Mouse (Mus musculus) small intestine, adult 2 months (tissue): ENCODE results near the gene Qpctl. TPM values are rescaled to one million over a fixed set of nuclear protein-coding genes. Genes with fewer than 3 reads are reported as not detected.

Experiments
- H3K27ac ChIP-seq: fragments of 200-500 bp; 2 replicates; pipeline ENCODE4 v1.5.1; 2012; ENCODE audit warnings: low read depth, low read length, control low read depth, inconsistent platforms; ENCODE audit not compliant: insufficient read depth
- H3K27me3 ChIP-seq: fragments of 200-500 bp; 2 replicates; pipeline ENCODE4 v1.6.1; 2012; ENCODE audit warnings: mild to moderate bottlenecking, moderate library complexity, low read length, inconsistent platforms; ENCODE audit not compliant: control insufficient read depth, insufficient read depth
- H3K36me3 ChIP-seq: fragments of 200-500 bp; 2 replicates; pipeline ENCODE4 v1.6.1; 2012; ENCODE audit warnings: mild to moderate bottlenecking, low read length, control low read depth, inconsistent platforms; ENCODE audit not compliant: control insufficient read depth, insufficient read depth
- H3K4me1 ChIP-seq: fragments of 200-500 bp; 2 replicates; pipeline ENCODE4 v1.6.1; 2012; ENCODE audit warnings: low read length, inconsistent platforms, mixed read lengths; ENCODE audit not compliant: control insufficient read depth, insufficient read depth, insufficient read length
- H3K4me3 ChIP-seq: fragments of 200-500 bp; 2 replicates; pipeline ENCODE4 v1.5.1; 2012; ENCODE audit warnings: low read depth, mild to moderate bottlenecking, control low read depth, inconsistent platforms, low read length, moderate library complexity
- CTCF ChIP-seq: fragments of 200-500 bp; IDR thresholded peaks from 2 replicates; pipeline ENCODE4 v1.5.1; 2012; ENCODE audit warnings: low read depth, mild to moderate bottlenecking, control low read depth, inconsistent platforms, low read length, moderate library complexity, mixed read lengths; ENCODE audit not compliant: insufficient replicate concordance, insufficient read length; ENCODE audit errors: extremely low read depth
- POLR2A ChIP-seq: fragments of 200-500 bp; IDR thresholded peaks from 2 replicates; pipeline ENCODE4 v1.6.1; 2012; ENCODE audit warnings: low read depth, mild to moderate bottlenecking, control low read depth, inconsistent platforms, low read length, moderate library complexity
- WGBS: fragments of 180-500 bp; shearing (Covaris S2); methylation state at CpG from one replicate; pipeline ENCODE4 v1.1.7; 2018; 5-methylcytosine and 5-hydroxymethylcytosine counted together
- polyA plus RNA-seq: library from polyadenylated mRNA; depleted of rRNA; stranded (reverse); fragments of >200 nt; gene quantifications from 2 replicates; pipeline ENCODE4 v1.2.3, GENCODE M21; 2012

The Qpctl gene
- polyA plus RNA-seq, 1 experiment = 6.6 TPM

DNA sequence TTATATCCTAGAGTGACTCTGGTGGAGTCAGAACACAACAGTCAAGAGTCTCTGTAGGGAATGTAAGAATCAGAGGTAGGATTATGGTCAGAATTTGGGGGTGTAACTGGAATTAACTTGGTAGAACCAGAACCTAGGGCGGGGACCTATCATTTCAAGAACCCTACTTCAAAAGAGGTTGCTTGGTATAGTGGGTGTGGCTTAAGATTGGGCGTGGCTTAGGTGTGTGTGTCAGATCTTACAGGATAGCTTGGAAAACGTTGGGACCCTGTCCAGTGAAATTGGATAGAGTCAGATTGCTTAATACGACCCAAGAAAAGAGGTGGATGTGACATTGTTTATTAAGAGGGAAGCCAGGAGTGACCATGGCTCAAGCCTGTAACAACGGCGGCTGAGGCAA is 30.8 kb upstream of the Qpctl start:
- Histone ChIP-seq H3K4me3 (no peak overlapping the region), H3K27me3 (peaks cover 15% of the 10 kb centered on the region; the same call in 1 of the 2 replicates), H3K4me1 (peaks cover 11% of the 10 kb centered on the region), H3K36me3 (no peaks in the 10 kb centered on the region), H3K27ac (no peak overlapping the region)
- 30% methylated on average over 6 of the region's 6 CpGs for WGBS
- no peak for TF ChIP-seq POLR2A
- no peak for TF ChIP-seq CTCF

DNA sequence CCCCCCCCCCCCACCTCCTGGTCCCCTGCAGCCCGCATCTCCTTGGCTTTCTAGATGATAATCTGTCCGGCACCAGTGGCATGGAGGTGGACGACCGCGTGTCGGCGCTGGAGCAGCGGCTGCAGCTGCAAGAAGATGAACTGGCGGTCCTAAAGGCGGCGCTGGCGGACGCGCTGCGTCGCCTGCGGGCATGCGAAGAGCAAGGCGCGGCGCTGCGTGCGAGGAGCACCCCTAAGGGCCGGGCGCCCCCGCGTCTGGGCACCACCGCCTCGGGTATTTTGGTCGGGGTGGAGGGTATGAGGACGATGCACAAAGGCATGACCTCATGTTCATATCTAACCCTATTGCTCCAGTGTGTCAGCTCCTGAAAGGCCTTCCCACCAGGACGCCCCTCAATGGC is 30.1 kb upstream of the Qpctl start:
- no peaks in the 10 kb centered on the region for H3K36me3 ChIP-seq
- 0 out of 2 replicates have a peak overlapping the region, but pooled peaks have one; percentile 4 for H3K4me3 ChIP-seq
- H3K27me3 ChIP-seq = peaks cover 15% of the 10 kb centered on the region; the same call in 1 of the 2 replicates
- H3K4me1 ChIP-seq = peaks cover 11% of the 10 kb centered on the region
- WGBS = under 1% methylated on average over 32 of the region's 32 CpGs
- TF ChIP-seq POLR2A (no peak), CTCF (peak; percentile 58; the same call in 1 of the 2 replicates)
- no peak overlapping the region for H3K27ac ChIP-seq

DNA sequence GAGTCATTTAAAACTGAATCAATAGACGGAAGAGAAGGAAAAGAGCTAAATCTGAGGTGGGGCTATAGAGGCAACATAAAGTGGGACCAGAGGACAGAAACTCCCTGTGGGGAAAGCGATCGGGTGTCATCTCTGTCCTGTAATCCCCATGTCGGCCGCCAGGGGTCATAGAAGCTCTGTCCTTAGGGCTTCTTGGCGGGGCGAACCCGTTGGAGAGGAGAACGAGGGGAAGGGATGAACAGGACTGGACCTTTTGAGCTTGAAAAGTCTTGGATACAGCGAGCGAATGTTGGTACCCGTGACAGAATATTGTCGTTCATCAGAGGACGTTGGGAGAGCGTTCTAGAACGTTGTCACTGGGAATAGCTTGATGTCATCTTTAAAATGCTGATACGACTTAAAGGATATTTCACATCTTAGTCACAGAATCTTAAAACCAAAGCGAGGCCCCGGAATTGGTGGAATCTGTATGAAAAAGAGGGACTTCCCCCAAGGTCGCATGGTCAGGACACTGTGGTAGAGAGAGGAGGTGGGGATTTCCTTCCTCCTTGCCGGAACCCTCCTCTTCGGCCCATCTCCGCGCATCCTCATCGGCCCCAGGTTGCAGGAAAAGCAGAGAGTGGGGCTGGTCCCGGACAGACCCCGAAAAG is 29.5 kb upstream of the Qpctl start:
- H3K4me1 ChIP-seq = peaks cover 11% of the 10 kb centered on the region
- 8% methylated on average over 27 of the region's 27 CpGs for WGBS
- no peaks in the 10 kb centered on the region for H3K36me3 ChIP-seq
- peak; percentile 96 for TF ChIP-seq CTCF
- TF ChIP-seq POLR2A = no peak
- peak overlapping the region; percentile 9; the same call in 1 of the 2 replicates for H3K4me3 ChIP-seq
- no peak overlapping the region for H3K27ac ChIP-seq
- H3K27me3 ChIP-seq = peaks cover 15% of the 10 kb centered on the region; the same call in 1 of the 2 replicates

DNA sequence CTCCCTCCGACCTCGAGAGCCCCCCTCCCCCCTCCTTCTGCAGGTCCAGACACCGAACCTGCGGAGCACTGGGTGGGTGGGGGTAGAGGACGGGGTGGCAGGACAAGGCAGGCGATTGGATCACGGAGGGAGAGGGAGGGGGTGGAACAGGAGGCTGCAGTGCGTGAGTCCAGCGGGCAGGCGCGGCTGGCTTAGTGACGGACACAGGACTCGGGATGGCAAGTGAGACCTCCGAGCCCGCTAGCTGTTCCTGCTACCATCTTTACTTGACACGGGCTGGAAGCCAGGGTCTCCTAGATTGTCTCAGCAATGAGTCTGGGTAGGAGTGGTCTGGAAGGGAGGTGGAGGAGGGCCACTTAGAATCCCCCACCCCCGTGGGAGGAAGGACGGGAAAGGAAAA is 28.9 kb upstream of the Qpctl start:
- Histone ChIP-seq H3K36me3 (no peaks in the 10 kb centered on the region), H3K4me3 (no peak overlapping the region), H3K27ac (no peak overlapping the region), H3K4me1 (peaks cover 11% of the 10 kb centered on the region), H3K27me3 (peaks cover 15% of the 10 kb centered on the region; the same call in 1 of the 2 replicates)
- TF ChIP-seq CTCF = no peak
- TF ChIP-seq POLR2A = no peak
- WGBS = 21% methylated on average over 18 of the region's 18 CpGs

DNA sequence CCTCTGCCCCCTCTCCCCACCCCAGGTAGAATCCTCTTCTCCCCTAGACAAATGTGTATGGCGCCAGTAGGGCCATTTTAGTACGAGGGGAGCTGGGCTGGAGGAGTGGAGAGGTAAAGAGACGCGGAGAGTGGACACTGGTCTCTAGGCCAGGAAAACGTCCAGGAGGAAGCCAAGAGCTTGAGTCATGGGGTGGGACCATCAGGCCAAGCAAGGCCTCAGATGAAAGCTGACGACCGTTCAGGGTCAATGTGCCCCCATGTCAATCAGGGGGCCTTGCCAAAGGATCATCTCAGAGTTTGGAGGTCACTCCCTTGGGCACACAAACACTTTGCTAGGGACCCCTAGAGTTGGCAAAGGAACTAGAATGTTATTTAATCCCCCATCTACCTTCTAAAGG is 28.1 kb upstream of the Qpctl start:
- peaks cover 15% of the 10 kb centered on the region; the same call in 1 of the 2 replicates for H3K27me3 ChIP-seq
- no peak overlapping the region for H3K4me3 ChIP-seq
- no peaks in the 10 kb centered on the region for H3K36me3 ChIP-seq
- no peak overlapping the region for H3K27ac ChIP-seq
- TF ChIP-seq POLR2A (no peak), CTCF (no peak)
- WGBS = 79% methylated on average over 7 of the region's 7 CpGs
- H3K4me1 ChIP-seq = peaks cover 10% of the 10 kb centered on the region

DNA sequence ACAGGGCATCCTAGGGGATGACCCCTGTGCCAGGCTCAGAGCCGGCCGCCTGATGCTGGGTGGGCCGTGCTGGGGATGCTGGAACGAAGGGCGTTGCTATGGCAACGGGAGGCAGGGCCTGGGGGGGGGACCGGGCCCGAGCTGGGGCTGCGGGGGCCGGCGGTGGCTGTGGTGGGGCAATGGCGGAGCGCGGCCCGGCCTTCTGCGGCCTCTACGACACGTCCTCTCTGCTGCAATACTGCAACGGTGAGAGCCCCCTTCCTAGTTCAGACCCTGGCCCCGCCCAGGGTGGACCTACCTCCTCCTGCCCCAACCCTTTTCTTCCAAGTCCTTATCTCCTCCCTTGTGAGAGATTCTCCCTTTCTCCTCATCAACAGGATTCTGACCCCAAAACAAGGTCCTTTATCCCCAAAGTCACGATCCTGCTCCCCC is 27.4 kb upstream of the Qpctl start:
- Histone ChIP-seq H3K4me3 (no peak overlapping the region), H3K27ac (no peak overlapping the region), H3K27me3 (peaks cover 15% of the 10 kb centered on the region; the same call in 1 of the 2 replicates), H3K36me3 (no peaks in the 10 kb centered on the region), H3K4me1 (peaks cover 6% of the 10 kb centered on the region)
- 12% methylated on average over 19 of the region's 21 CpGs for WGBS
- TF ChIP-seq CTCF (no peak), POLR2A (no peak)

DNA sequence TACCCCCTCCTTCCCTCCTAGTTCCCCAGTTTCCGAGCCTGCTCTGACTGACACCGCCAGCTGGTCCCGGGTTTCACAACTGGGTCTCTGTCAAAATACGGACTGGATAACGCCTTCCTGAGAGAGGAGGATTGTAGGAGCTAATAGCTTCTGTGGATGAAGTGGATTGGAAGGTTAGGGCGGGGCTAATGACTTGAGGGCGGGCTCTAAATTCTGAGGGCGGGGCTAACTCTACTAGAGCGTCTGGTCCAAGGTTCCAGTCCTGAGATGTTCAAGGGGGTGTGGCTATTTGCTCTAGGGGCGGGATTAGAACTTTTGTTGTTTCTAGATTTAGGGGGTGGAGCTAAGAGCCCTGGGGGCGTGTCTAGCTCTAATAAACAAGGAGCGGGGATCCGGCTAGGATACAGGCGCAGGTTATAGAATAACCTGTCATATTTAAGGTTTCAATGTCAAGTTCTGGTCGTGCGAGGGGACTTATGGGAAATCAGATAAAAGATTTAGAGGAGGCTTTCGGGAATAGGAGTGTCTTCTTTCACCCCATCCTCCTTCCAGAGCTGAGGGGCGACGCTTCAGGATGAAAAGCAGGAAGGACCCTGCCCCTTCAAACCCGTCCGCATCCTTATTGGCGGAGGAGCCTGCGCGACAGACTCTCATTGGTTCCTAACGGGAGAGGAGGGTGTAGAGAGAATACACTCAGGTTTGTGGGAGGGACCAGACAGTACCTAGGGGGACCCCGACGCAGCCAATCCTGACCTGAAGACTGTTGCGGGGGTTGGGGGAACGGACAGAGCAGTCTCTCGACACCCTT is 26.8 kb upstream of the Qpctl start, which contains the start of gene Eml2:
Gene Eml2 (plus strand): TSS at position 714 of the 808 bp plus-strand sequence.
- H3K4me3 ChIP-seq = no peak within 1 kb of the TSS
- no peak for TF ChIP-seq POLR2A
- TF ChIP-seq CTCF = no peak
- H3K36me3 ChIP-seq = no peaks in the 10 kb centered on the region
- 4% methylated on average over 30 of the region's 30 CpGs for WGBS
- H3K27ac ChIP-seq = no peak within 1 kb of the TSS
- peaks cover 15% of the 10 kb centered on the region; the same call in 1 of the 2 replicates for H3K27me3 ChIP-seq
- H3K4me1 ChIP-seq = peaks cover 6% of the 10 kb centered on the region
